Mouse (Mus musculus) lung, postnatal 0 days (tissue): ENCODE measurements around the gene Syt7.

ENCODE experiments used
- CTCF ChIP-seq: IDR thresholded peaks from 2 replicates; pipeline ENCODE4 v1.5.1; 2016; ENCODE audit warnings: antibody characterized with exemption, mild to moderate bottlenecking
- EP300 ChIP-seq: IDR thresholded peaks from 2 replicates; pipeline ENCODE4 v1.6.1; 2016; ENCODE audit warnings: antibody characterized with exemption, mild to moderate bottlenecking, control low read depth

- no peak for TF ChIP-seq CTCF
- no peak for TF ChIP-seq EP300
Measured at GRCm38 (mm10) chr19:10417436-10417835, 28.5 kb downstream of the Syt7 start.
